Mouse (Mus musculus) cerebellum, adult 8-10 months (tissue): ENCODE measurements around the gene Dolpp1.

ENCODE experiments used
- DNase-seq: peaks from one replicate; pipeline ENCODE4 v3.0.0; 2022

Gene Dolpp1

DNA sequence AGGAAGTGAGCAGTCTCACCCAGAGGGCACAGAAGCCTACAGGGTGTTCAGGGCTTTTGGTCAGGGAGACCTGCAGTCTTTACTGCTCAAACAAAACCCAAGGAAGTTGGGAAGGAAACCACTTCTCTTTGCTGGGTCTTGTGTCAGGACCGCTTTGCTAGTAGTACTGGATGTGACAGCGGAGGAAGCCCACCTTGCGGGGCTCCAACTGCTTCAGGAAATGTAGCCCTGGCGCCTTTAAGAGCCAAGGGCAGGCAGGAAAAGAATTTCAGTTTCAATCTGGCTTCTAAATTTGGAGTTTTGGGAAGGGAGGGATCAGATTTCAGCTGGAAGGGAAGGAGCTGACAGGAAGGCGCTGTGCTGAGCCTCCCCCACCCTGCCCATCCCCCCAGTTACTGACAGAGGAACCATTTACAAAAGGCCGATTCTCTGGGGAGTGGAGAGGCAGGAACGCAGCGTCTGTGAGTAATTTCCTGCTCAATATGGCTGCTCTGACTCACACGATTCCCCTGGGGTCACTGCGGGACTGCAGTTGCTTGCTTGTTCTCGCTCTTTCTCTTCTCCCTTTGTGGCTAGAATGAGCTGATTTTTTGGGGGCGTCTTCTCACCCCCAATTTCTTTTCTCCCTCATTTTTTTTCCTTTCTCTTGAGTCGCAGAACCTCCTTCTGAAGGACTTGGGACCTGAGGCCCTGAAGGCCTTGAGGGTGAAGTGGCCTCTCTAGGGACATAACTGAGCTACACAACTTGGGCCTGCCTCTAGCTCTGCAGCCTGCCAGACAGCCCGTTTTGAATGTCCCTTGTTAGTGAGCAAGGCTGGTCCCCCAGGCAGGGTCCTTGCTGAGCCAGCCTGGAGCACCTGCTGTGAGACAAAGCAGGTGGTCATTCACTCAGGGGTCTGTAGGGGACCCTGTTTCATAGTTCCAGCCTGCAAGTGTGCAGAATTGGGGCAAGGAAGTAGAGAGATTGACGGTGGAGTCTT, 49.8 kb downstream of the Dolpp1 start:
- DNase-seq: peak; percentile 45

DNA sequence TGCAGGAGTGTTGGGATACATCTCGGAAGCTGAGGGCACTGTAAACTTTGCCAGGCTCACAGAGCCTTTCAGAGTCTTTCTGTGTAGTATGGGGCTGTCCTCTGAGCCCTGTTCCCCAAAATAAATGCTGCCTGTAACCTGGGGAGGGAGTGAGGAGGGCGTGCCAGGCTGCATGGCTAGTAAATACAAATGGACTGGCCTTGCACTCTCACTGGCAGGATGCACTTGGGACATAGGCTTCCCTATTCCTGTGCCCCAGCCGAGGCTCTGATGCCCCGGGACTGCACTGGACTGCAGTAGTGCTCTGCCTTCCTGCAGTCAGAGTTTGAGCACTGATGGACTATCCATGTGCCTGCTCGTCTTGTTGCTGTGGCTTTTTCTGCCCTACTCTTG, 50.4 kb downstream of the Dolpp1 start:
- no peak for DNase-seq

DNA sequence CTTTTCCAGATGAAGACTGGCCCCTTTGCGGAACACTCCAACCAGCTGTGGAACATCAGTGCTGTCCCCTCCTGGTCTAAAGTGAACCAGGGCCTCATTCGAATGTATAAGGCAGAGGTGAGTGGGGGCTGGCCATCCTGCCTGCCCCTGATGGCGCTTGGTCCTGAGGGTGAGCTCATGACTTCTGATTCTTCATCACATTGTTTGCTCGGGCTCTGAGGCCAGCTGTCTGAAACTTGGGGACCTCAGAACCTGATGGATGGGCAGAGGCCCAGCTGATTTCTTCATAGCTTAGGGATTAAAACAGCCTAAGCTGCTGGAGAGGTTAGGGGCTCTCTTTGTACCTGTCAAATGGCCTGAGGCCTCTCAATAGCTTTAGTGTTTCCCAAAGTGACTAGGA, 51.2 kb downstream of the Dolpp1 start:
- no peak for DNase-seq

DNA sequence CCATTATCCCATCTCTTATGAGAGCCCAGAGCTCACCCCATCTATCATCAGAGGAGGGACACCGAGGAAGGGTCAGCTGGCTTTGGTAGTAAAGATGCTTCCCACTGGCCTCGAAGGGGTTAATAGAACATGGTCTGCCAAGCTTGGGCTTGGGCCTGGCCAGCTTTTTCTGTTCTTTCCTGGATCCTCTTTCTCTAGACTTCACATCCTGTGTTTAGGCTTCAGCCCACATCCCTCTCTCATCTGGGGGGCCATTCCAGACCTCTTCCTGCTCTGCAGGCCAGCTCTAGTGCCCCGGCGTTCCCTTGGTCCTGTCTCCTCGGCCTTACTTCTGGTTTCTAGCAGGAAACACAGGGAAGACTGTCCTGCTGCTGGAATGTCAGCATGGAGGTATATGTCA, 52.0 kb downstream of the Dolpp1 start:
- DNase-seq: no peak

DNA sequence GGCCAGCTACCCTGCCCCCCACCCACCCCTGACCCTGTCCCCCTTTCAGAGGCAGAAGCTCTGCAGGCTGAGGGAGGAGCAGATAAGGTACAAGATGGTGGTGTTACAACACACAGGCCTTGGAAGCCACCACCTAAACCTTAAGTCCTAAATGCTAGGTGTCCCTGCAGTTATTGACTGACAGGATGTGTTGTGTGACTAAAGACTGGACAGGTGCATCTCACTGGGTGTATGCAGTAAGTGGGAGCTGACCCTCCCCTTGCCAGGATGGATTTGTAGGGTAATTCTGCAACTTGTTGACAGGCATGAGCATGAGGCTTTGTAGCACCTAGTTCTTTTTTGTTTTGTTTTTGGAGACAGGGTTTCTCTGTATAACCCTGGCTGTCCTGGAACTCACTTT, 52.4 kb downstream of the Dolpp1 start:
- no peak for DNase-seq

DNA sequence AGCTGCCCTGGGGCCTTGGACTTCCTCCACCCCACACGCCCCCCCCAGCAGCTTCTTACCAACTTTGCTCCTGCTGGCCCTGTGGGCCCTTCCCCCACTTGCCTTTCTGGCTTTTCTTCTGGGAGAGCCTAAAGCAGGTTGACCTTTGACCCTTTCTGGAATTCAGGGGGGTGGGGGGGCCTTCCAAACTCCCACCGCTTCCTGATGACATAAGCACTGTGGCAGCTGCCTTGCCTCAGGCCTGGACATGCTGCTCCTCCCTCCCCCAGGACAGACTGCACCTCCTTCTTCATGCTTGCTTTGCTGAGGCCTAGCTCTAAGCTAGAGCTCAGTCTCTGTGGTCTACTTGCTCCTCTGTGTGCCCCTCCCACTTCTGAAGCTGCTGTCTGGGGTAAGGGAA, 53.3 kb downstream of the Dolpp1 start:
- no peak for DNase-seq

DNA sequence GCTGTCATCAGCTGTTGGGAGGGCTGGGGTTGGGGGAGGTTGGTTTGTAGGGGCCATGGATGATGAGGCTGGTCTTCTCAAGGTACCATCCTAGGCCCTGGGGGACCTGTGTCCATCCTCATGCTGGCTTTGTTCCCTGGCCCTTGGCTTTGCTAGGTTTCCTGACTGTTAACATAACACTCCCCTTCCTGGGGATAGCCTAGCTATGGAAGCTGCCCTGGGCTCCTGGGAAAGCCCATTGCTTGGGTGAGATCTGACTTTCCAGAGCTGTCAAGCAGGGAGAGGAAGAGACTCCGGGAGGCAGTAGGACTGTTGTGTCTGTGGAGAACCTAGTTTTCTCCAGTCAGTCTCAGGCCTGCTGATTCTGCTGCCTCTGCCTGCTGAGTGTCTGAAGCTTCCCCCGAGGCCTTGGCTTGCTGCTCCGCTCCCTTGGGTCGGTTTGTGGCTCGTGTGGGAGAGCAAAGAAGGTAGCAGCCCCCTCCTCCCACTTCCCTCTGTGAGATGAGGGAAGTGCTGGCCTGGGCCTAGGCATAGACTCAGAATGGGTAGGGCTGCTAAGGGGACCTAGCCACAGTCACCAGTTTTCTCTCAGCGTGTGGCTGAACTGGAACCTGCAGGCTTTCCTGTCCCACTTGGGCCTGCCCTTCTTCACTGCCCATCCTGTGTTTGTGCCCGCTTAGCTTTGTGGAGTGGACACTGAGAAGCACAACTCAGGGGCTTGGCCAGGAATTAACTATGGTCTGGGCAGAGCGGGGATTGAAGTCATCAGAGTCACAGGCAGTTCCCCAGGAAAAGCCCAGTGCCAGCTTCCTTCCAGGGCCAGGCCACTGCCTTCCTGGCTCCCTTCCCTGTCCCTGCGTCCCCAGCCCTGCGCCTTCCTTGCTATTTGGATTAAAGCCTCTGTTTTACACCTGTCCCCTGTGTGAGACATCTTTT, 55.1 kb downstream of the Dolpp1 start:
- DNase-seq: no peak

DNA sequence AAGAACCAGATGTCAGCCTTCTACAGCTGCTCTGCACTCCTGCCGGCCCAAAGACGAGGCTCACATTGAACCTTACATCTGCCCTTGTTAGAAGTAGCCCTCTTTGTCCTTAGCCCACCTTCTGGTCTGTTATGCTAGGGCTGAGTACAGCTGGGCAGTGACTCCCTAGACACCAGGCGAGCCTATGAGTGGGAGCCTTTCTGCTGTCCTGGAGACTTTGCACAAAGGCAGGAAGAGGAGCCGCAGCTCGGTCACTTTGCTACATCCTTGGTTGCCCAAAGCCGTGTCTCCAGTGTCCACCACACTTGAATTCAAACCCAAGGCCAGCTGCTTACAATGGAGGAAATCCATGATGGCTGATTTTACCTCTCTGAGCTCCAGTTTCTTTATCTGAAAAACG, 56.3 kb downstream of the Dolpp1 start:
- DNase-seq: no peak
